Mouse (Mus musculus): ENCODE measurements around the gene Wdr1.

DNA sequence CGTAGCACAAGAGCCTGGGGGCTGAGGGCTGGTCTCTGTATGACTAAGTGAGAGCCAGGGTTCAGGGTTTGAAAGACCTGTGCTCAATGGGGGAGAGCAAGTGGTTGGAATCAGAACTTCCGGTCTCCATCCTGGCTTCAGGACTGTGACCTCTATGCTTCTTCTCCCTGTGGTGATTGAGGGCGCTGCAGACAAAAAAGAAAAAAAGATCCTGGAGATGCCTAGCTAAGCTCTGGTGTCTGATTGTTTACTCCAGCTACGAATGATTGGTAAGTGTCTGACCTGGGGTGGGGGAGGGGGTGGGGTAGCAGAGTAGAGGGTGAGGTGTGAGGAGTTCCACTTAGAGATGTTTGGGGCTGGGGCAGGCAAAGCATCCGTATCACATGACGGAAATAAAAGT is 75.0 kb downstream of the Wdr1 start:
- TF ChIP-seq CTCF (IDR thresholded peaks at IDR 0.05; ENCODE audit: borderline replicate concordance, extremely low read depth, insufficient read depth, insufficient read length) (no peak), POLR2A (IDR thresholded peaks at IDR 0.05; ENCODE audit: borderline replicate concordance, extremely low read depth, insufficient read depth, insufficient read length, poor library complexity, severe bottlenecking) (no peak)

Measured in brain, embryonic 14.5 days (tissue).